Mouse (Mus musculus) G1E (cell line): ENCODE data around the gene Ptprcap. TPM values are rescaled to one million over a fixed set of nuclear protein-coding genes. Genes with fewer than 3 reads are reported as not detected.
"Not testable (repeated sequence)": the region's sequence is repeated elsewhere in the genome, so short reads cannot be mapped to it uniquely, and the experiment has no call there.

Experiments
- ATAC-seq: 2 replicates; pipeline ENCODE4 v1.8.0; 2016; ENCODE audit warnings: mild to moderate bottlenecking; ENCODE audit not compliant: insufficient number of reproducible peaks, poor library complexity, low FRiP score, severe bottlenecking; ENCODE audit errors: extremely low read depth
- DNase-seq: peaks from one replicate; pipeline ENCODE4 v3.0.0; 2012; ENCODE audit warnings: low spot score
- H3K27me3 ChIP-seq: 2 replicates; pipeline ENCODE4 v1.6.1; 2012; ENCODE audit warnings: mild to moderate bottlenecking, low read length, inconsistent platforms; ENCODE audit not compliant: insufficient read depth
- H3K36me3 ChIP-seq: replicated peaks from 2 replicates; pipeline ENCODE3; 2012; ENCODE audit warnings: mild to moderate bottlenecking, inconsistent platforms
- H3K4me1 ChIP-seq: 2 replicates; pipeline ENCODE4 v1.6.1; 2012; ENCODE audit warnings: low read depth, low read length, inconsistent platforms, mixed read lengths; ENCODE audit not compliant: insufficient read depth
- H3K4me3 ChIP-seq: 2 replicates; pipeline ENCODE4 v1.5.1; 2012; ENCODE audit warnings: low read depth, mild to moderate bottlenecking, inconsistent platforms, low read length, moderate library complexity, mixed read lengths
- H3K9me3 ChIP-seq: replicated peaks from 2 replicates; pipeline ENCODE4 v1.6.1; 2012; ENCODE audit warnings: inconsistent platforms
- CTCF ChIP-seq: IDR thresholded peaks from 2 replicates; pipeline ENCODE4 v1.5.1; 2012; ENCODE audit warnings: low read depth, low read length, inconsistent platforms, mixed read lengths
- GATA1 ChIP-seq: IDR thresholded peaks from 2 replicates; pipeline ENCODE4 v1.6.1; 2012; ENCODE audit warnings: borderline replicate concordance, low read length, inconsistent platforms, mixed read lengths
- GATA2 ChIP-seq: IDR thresholded peaks from 2 replicates; pipeline ENCODE4 v1.6.1; 2012; ENCODE audit warnings: low read depth, low read length, inconsistent platforms, borderline replicate concordance
- POLR2AphosphoS5 ChIP-seq: IDR thresholded peaks from 2 replicates; pipeline ENCODE4 v1.6.1; 2012; ENCODE audit warnings: low read depth, low read length, inconsistent platforms; ENCODE audit not compliant: insufficient replicate concordance
- TAL1 ChIP-seq: conservative IDR thresholded peaks from 2 replicates; pipeline ENCODE4 v1.6.1; 2012; ENCODE audit warnings: low read depth, low read length, inconsistent platforms, mixed read lengths
- polyA plus RNA-seq: library from polyadenylated mRNA; stranded (reverse); fragments of >175 nt; gene quantifications from 2 replicates; pipeline ENCODE4 v1.2.3, GENCODE M21; 2012
- total RNA-seq, 2 experiments: library from RNA; stranded (forward) in 1 of 2; stranded (reverse) in 1 of 2; fragments of 200-1000 nt in 1 of 2; fragments of >200 nt in 1 of 2; fragmentation: Nextera tagmentation in 1 of 2; gene quantifications; 2 replicates each; pipeline ENCODE4 v1.2.3; 2014 to 2017

Gene Ptprcap
- total and polyA plus RNA-seq, 3 experiments, result 34.6 to 261 (median 88.5) TPM

GRCm38 (mm10) chr19:4131075-4131474, 22.3 kb upstream of the Ptprcap start:
- no peak for ATAC-seq
- Histone ChIP-seq H3K9me3 (no peaks in the 10 kb centered on the region), H3K4me1 (peaks cover 32% of the 10 kb centered on the region), H3K36me3 (peaks cover 62% of the 10 kb centered on the region), H3K4me3 (no peak overlapping the region; the same call in 1 of the 2 replicates), H3K27me3 (no peaks in the 10 kb centered on the region)
- DNase-seq, result no peak
- no peak for TF ChIP-seq TAL1
- no peak for TF ChIP-seq CTCF
- TF ChIP-seq GATA2, result no peak
- TF ChIP-seq POLR2AphosphoS5, result no peak
- TF ChIP-seq GATA1, result no peak

DNA sequence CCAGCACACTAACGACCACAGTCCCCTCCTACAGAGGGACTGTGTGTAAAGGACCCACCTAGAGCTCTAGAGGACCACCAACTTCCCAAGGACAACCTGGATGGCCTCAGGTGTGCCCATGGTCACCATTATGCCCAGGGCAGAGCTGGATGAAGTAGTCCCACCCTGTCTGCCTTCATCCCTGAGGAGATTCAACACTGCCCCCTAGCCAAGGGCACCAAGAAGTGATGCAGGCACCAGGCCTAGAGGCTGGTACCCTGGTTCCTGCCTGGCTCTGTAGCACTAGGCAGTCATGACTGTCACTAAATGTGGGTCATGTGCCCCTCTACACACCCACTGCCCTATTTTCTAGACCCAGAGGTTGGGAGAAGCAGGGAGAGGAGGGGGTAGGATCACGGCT, 21.6 kb upstream of the Ptprcap start:
- Histone ChIP-seq H3K4me3 (no peak overlapping the region), H3K36me3 (peaks cover 62% of the 10 kb centered on the region), H3K4me1 (peaks cover 28% of the 10 kb centered on the region), H3K27me3 (no peaks in the 10 kb centered on the region), H3K9me3 (no peaks in the 10 kb centered on the region)
- no peak for TF ChIP-seq POLR2AphosphoS5
- TF ChIP-seq GATA1, result no peak
- no peak for TF ChIP-seq TAL1
- TF ChIP-seq GATA2, result no peak
- TF ChIP-seq CTCF, result no peak
- no peak for DNase-seq
- no peak for ATAC-seq

- no peak for TF ChIP-seq GATA2
- TF ChIP-seq TAL1, result no peak
- TF ChIP-seq GATA1, result no peak
- no peak for TF ChIP-seq CTCF
- no peak for TF ChIP-seq POLR2AphosphoS5
- DNase-seq (no peak), ATAC-seq (no peak)
- H3K4me1 ChIP-seq, result peaks cover 21% of the 10 kb centered on the region
- H3K9me3 ChIP-seq, result no peaks in the 10 kb centered on the region
- H3K27me3 ChIP-seq, result peaks cover 16% of the 10 kb centered on the region
- no peak overlapping the region for H3K4me3 ChIP-seq
- H3K36me3 ChIP-seq, result peaks cover 40% of the 10 kb centered on the region
Observed at GRCm38 (mm10) chr19:4134354-4134753, 19.1 kb upstream of the Ptprcap start.

DNA sequence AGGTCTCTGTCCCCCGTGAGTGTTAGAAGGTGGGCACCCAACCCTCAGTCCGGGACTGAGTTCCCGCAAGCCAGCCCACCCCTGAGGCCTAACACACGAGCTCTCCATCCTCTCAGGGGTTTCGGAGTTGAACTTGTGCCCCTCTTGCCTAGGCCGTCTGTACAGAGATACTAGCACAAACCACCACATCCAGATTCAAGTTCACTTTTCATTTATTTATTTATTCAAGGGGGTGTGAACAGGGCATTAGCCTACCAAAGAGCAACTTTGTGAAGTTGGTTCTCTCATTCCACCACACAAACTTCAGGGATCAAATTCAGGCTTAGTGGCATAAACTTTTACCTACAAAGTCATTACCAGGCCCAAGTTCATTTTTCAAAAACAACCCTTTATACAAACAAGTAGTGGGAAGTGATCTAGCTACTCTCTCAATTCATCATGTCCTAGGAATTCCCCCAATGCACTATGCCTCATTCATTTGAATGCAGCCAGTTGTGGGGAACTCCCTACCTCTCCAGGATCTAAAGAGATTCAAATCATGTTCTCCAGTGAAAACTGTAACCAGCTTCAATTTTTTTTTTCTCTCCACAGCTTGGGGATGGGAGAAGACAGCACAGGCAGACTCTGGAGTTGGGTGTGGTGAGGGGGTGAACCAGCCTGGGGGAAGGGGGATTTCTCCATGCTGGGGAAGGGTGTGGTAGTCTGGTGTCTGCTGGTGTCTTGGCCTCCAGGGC, 18.0 kb upstream of the Ptprcap start:
- H3K27me3 ChIP-seq, result peaks cover 27% of the 10 kb centered on the region
- H3K4me3 ChIP-seq, DNase-seq, ATAC-seq, H3K9me3 ChIP-seq: not testable (repeated sequence)
- peaks cover 29% of the 10 kb centered on the region for H3K36me3 ChIP-seq
- peaks cover 21% of the 10 kb centered on the region for H3K4me1 ChIP-seq

DNA sequence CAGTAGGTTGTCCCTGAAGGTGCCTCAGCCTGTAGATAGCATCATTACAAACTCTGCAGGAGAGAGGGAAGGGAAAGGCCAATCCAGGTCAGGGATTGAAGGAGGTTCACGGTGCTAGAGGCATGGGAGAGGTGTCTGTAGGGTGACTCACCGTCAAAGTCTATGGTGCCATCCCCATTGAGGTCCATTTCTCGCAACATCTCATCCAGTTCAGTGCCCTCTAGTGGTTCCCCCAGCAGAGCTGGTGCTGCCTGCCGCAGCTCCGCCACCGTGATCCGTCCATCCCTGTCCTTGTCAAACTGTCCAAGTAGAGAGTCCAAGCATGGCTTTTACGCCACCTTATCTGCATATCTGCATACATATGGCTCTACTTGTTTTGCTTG, 17.4 kb upstream of the Ptprcap start:
- not testable (repeated sequence) for ATAC-seq, DNase-seq, H3K9me3 ChIP-seq, H3K4me3 ChIP-seq
- peaks cover 24% of the 10 kb centered on the region for H3K36me3 ChIP-seq
- peaks cover 32% of the 10 kb centered on the region for H3K27me3 ChIP-seq
- peaks cover 16% of the 10 kb centered on the region for H3K4me1 ChIP-seq

DNA sequence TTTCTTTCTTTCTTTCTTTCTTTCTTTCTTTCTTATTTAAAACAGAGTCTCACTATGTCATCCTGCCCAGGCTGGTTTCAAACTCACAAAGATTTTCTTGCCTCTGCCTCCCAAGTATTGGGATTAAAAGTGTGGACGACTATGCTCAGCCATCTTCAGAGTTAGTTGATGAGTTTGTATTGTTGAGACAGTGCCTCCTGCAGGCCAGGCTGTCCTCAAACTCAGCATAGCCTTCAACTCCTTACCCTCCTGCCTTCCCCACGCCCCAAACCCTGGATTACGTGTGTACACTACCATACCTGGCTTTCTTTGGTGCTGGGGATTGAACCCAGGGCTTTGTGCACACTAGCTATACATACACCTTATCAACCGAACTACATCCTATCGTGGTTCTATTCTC, 16.9 kb upstream of the Ptprcap start:
- ATAC-seq (no peak), DNase-seq (no peak)
- Histone ChIP-seq H3K27me3 (peaks cover 36% of the 10 kb centered on the region), H3K4me1 (peaks cover 11% of the 10 kb centered on the region), H3K4me3 (no peak overlapping the region), H3K9me3 (no peaks in the 10 kb centered on the region), H3K36me3 (peaks cover 19% of the 10 kb centered on the region)
- TF ChIP-seq GATA2, result no peak
- TF ChIP-seq CTCF, result no peak
- no peak for TF ChIP-seq TAL1
- TF ChIP-seq POLR2AphosphoS5, result no peak
- no peak for TF ChIP-seq GATA1

- no peaks in the 10 kb centered on the region for H3K9me3 ChIP-seq
- ATAC-seq, result no peak
- no peak for TF ChIP-seq GATA2
- no peak for TF ChIP-seq TAL1
- TF ChIP-seq GATA1, result no peak
- TF ChIP-seq CTCF, result no peak
- no peak for TF ChIP-seq POLR2AphosphoS5
- no peak overlapping the region for H3K4me3 ChIP-seq
- H3K27me3 ChIP-seq, result peaks cover 45% of the 10 kb centered on the region
- peaks cover 4% of the 10 kb centered on the region for H3K36me3 ChIP-seq
- H3K4me1 ChIP-seq, result peaks cover 16% of the 10 kb centered on the region
- DNase-seq, result no peak
Observed at GRCm38 (mm10) chr19:4137913-4138312, 15.5 kb upstream of the Ptprcap start.
